ENCODE assay signal across 9 mouse cellular contexts in genomic region chr11:73198190-73198589, GRCm38 (mm10). TPM values are rescaled to one million over a fixed set of nuclear protein-coding genes. Genes with fewer than 3 reads are reported as not detected.
DNase-seq lines count a peak whose midpoint lies in the region; ATAC-seq and TF ChIP-seq lines count a peak whose summit lies in the region.
"Had no signal": no experiment of that assay in that cellular context is flagged by ENCODE, and none has a peak within 500 bp of the region (broad histone marks: within the 10 kb centered on the region; RNA-seq: fewer than 3 reads in every experiment).

No protein-coding gene starts in this region.

- H3K4me2 ChIP-seq in embryonic facial prominence, embryonic 14.5 days (ENCODE audit: low read depth, low read length) = peak overlapping the region; percentile 96
- H3K4me2 ChIP-seq in intestine, postnatal 0 days (replicated peaks; ENCODE audit: low read depth) = peak overlapping the region; percentile 99
- peak overlapping the region; percentile 93 for H3K4me2 ChIP-seq in neural tube, embryonic 12.5 days (replicated peaks)

- intact Hi-C loops in left cerebral cortex, adult 2 months (cut with DNase I) = loop anchor here (2.0 kb wide), 1 partner anchor 21 kb away; the partner anchor contains the start of genes Emc6 and Tax1bp3
- intact Hi-C loops in left cerebral cortex, postnatal 10 days (cut with DNase I) = no loop called here

- TF ChIP-seq CTCF in left cerebral cortex, adult 2 months (IDR thresholded peaks at IDR 0.05) = no peak
- no peak for TF ChIP-seq CTCF in intestine, postnatal 0 days (IDR thresholded peaks at IDR 0.05; ENCODE audit: low read depth)

- H3K9ac ChIP-seq in embryonic facial prominence, embryonic 14.5 days (ENCODE audit: low read depth, low read length) = peak overlapping the region; percentile 83
- H3K9ac ChIP-seq in intestine, postnatal 0 days (ENCODE audit: low read depth, low read length) = peak overlapping the region; percentile 78
- peak overlapping the region; percentile 74 for H3K9ac ChIP-seq in neural tube, embryonic 12.5 days

- no peak for ATAC-seq in embryonic facial prominence, embryonic 14.5 days (ENCODE audit: low read depth)
- no peak for ATAC-seq in intestine, postnatal 0 days
- ATAC-seq in neural tube, embryonic 12.5 days (ENCODE audit: low FRiP score, low read depth) = no peak

- 0% methylated on average over 1 of the region's 1 CpGs for WGBS in embryonic facial prominence, embryonic 14.5 days
- 3% methylated on average over 1 of the region's 1 CpGs for WGBS in intestine, postnatal 0 days
- 6% methylated on average over 1 of the region's 1 CpGs for WGBS in neural tube, embryonic 12.5 days

- peak overlapping the region; percentile 90 for H3K4me3 ChIP-seq in left cerebral cortex, adult 2 months
- peak overlapping the region; percentile 73 for H3K4me3 ChIP-seq in embryonic facial prominence, embryonic 14.5 days (ENCODE audit: low read depth, low read length)
- H3K4me3 ChIP-seq in intestine, postnatal 0 days (ENCODE audit: low read depth, low read length) = peak overlapping the region; percentile 74
- peak overlapping the region; percentile 63 for H3K4me3 ChIP-seq in neural tube, embryonic 12.5 days

- H3K9me3 ChIP-seq in embryonic facial prominence, embryonic 14.5 days (ENCODE audit: control insufficient read depth, low read length) = no peaks in the 10 kb centered on the region
- no peaks in the 10 kb centered on the region for H3K9me3 ChIP-seq in intestine, postnatal 0 days (ENCODE audit: control insufficient read depth)
- no peaks in the 10 kb centered on the region for H3K9me3 ChIP-seq in neural tube, embryonic 12.5 days

- DNase-seq in left cerebral cortex, adult 2 months (ENCODE audit: extremely low spot score in 1 of 2, low spot score in 2 of 2) = no peak
- DNase-seq in left cerebral cortex, postnatal 10 days (ENCODE audit: extremely low spot score in 1 of 2, low spot score in 2 of 2) = no peak
- no peak for DNase-seq in embryonic facial prominence, embryonic 14.5 days (ENCODE audit: low spot score)
- DNase-seq in embryo, embryonic 10.5 days (ENCODE audit: low spot score) = no peak
- no peak for DNase-seq in cerebellum, adult 18-20 months
- no peak for DNase-seq in kidney, adult 18-20 months

- 0 out of 2 replicates have a peak, but pooled peaks cover 5% of the 10 kb centered on the region for H3K36me3 ChIP-seq in embryonic facial prominence, embryonic 14.5 days (ENCODE audit: control insufficient read depth, insufficient read depth, low read length)
- peaks cover 12% of the 10 kb centered on the region; the same call in 1 of the 2 replicates for H3K36me3 ChIP-seq in intestine, postnatal 0 days (ENCODE audit: control insufficient read depth, insufficient read depth)
- H3K36me3 ChIP-seq in neural tube, embryonic 12.5 days = peaks cover 12% of the 10 kb centered on the region

- peak overlapping the region; percentile 96; the same call in 1 of the 2 replicates for H3K27ac ChIP-seq in left cerebral cortex, adult 2 months
- H3K27ac ChIP-seq in embryonic facial prominence, embryonic 14.5 days (replicated peaks; ENCODE audit: low read depth, low read length) = no peak overlapping the region
- no peak overlapping the region for H3K27ac ChIP-seq in intestine, postnatal 0 days (ENCODE audit: low read depth, low read length)
- H3K27ac ChIP-seq in neural tube, embryonic 12.5 days = no peak overlapping the region

- H3K27me3 ChIP-seq in embryonic facial prominence, embryonic 14.5 days (replicated peaks; ENCODE audit: control insufficient read depth, insufficient read depth, low read length) = no peaks in the 10 kb centered on the region
- H3K27me3 ChIP-seq in intestine, postnatal 0 days (replicated peaks; ENCODE audit: control insufficient read depth, insufficient read depth, low read length) = no peaks in the 10 kb centered on the region
- no peaks in the 10 kb centered on the region for H3K27me3 ChIP-seq in neural tube, embryonic 12.5 days (replicated peaks)

- H3K4me1 ChIP-seq in embryonic facial prominence, embryonic 14.5 days (ENCODE audit: control insufficient read depth, insufficient read depth, low read length) = 0 out of 2 replicates have a peak, but pooled peaks cover 3% of the 10 kb centered on the region
- peaks cover 5% of the 10 kb centered on the region; the same call in 1 of the 2 replicates for H3K4me1 ChIP-seq in intestine, postnatal 0 days (replicated peaks; ENCODE audit: control insufficient read depth, insufficient read depth, low read length)
- peaks cover 18% of the 10 kb centered on the region for H3K4me1 ChIP-seq in neural tube, embryonic 12.5 days

RNA-seq across cellular contexts. Expression of gene Ctns, which starts 0.7 kb away (rescaled TPM):
- 10 to 100 TPM; 19.3 to 20.2 TPM for total RNA-seq in left cerebral cortex, adult 2 months (2021)
- 10 to 100 TPM; 17.6 to 18.2 TPM for total RNA-seq in left cerebral cortex, postnatal 10 days (2021)
- 18.8 and 22.0 TPM in 2 replicates for polyA plus RNA-seq in embryonic facial prominence, embryonic 14.5 days (2014; fragmentation: Nextera tagmentation; extraction: Ambion mirVana)
- 46.8 and 53.2 TPM in 2 replicates for polyA plus RNA-seq in intestine, postnatal 0 days (2015; fragmentation: Nextera tagmentation; extraction: Ambion mirVana)
- polyA plus RNA-seq in neural tube, embryonic 12.5 days (2016; fragmentation: Nextera tagmentation; extraction: Ambion mirVana) = 21.5 and 26.1 TPM in 2 replicates

RNA-seq across cellular contexts. Expression of gene Shpk, which starts 1.1 kb away (rescaled TPM):
- 1 to 10 TPM; 2.7 to 2.9 TPM for total RNA-seq in left cerebral cortex, adult 2 months (2021)
- total RNA-seq in left cerebral cortex, postnatal 10 days (2021) = 1 to 10 TPM; 2.1 to 3.0 TPM
- polyA plus RNA-seq in embryonic facial prominence, embryonic 14.5 days (2014; fragmentation: Nextera tagmentation; extraction: Ambion mirVana) = 1.6 and 2.8 TPM in 2 replicates
- 21.3 and 26.3 TPM in 2 replicates for polyA plus RNA-seq in intestine, postnatal 0 days (2015; fragmentation: Nextera tagmentation; extraction: Ambion mirVana)
- 1.9 and 2.3 TPM in 2 replicates for polyA plus RNA-seq in neural tube, embryonic 12.5 days (2016; fragmentation: Nextera tagmentation; extraction: Ambion mirVana)

RNA-seq across cellular contexts. Expression of gene Tax1bp3, which starts 21.3 kb away (rescaled TPM):
- total RNA-seq in left cerebral cortex, adult 2 months (2021) = 1 to 10 TPM; 9.4 to 9.6 TPM
- total RNA-seq in left cerebral cortex, postnatal 10 days (2021) = 10 to 100 TPM; 18.2 to 20.2 TPM
- 188 and 213 TPM in 2 replicates for polyA plus RNA-seq in embryonic facial prominence, embryonic 14.5 days (2014; fragmentation: Nextera tagmentation; extraction: Ambion mirVana)
- 215 and 217 TPM in 2 replicates for polyA plus RNA-seq in intestine, postnatal 0 days (2015; fragmentation: Nextera tagmentation; extraction: Ambion mirVana)
- 198 and 205 TPM in 2 replicates for polyA plus RNA-seq in neural tube, embryonic 12.5 days (2016; fragmentation: Nextera tagmentation; extraction: Ambion mirVana)

RNA-seq across cellular contexts. Expression of gene Emc6, which starts 21.4 kb away (rescaled TPM):
- total RNA-seq in left cerebral cortex, adult 2 months (2021) = 10 to 100 TPM; 54.6 to 55.2 TPM
- 10 to 100 TPM; 59.7 to 65.4 TPM for total RNA-seq in left cerebral cortex, postnatal 10 days (2021)
- 107 and 111 TPM in 2 replicates for polyA plus RNA-seq in embryonic facial prominence, embryonic 14.5 days (2014; fragmentation: Nextera tagmentation; extraction: Ambion mirVana)
- polyA plus RNA-seq in intestine, postnatal 0 days (2015; fragmentation: Nextera tagmentation; extraction: Ambion mirVana) = 114 and 120 TPM in 2 replicates
- 122 and 129 TPM in 2 replicates for polyA plus RNA-seq in neural tube, embryonic 12.5 days (2016; fragmentation: Nextera tagmentation; extraction: Ambion mirVana)

RNA-seq across cellular contexts. Expression of gene Trpv1, which starts 35.9 kb away (rescaled TPM):
- total RNA-seq in left cerebral cortex, adult 2 months (2021) = under 1 TPM in 1 of 2 experiments, not detected in 1; 0.27 TPM
- under 1 TPM; 0.32 to 0.43 TPM for total RNA-seq in left cerebral cortex, postnatal 10 days (2021)
- polyA plus RNA-seq in embryonic facial prominence, embryonic 14.5 days (2014; fragmentation: Nextera tagmentation; extraction: Ambion mirVana) = 0.47 and 0.54 TPM in 2 replicates
- 0.13 and 0.24 TPM in 2 replicates for polyA plus RNA-seq in intestine, postnatal 0 days (2015; fragmentation: Nextera tagmentation; extraction: Ambion mirVana)
- polyA plus RNA-seq in neural tube, embryonic 12.5 days (2016; fragmentation: Nextera tagmentation; extraction: Ambion mirVana) = 0.38 and 0.98 TPM in 2 replicates
- polyA plus RNA-seq: activated CD4-positive, CD25-positive, alpha-beta regulatory T cell, adult 4 months had no signal
